Mouse (Mus musculus) lung, postnatal 4 days (tissue): ENCODE results near the gene 2010109A12Rik.

Source experiments
- DNase-seq, 2 experiments: peaks; one replicate each; pipeline ENCODE4 v3.0.0; 2021

Gene 2010109A12Rik

DNA sequence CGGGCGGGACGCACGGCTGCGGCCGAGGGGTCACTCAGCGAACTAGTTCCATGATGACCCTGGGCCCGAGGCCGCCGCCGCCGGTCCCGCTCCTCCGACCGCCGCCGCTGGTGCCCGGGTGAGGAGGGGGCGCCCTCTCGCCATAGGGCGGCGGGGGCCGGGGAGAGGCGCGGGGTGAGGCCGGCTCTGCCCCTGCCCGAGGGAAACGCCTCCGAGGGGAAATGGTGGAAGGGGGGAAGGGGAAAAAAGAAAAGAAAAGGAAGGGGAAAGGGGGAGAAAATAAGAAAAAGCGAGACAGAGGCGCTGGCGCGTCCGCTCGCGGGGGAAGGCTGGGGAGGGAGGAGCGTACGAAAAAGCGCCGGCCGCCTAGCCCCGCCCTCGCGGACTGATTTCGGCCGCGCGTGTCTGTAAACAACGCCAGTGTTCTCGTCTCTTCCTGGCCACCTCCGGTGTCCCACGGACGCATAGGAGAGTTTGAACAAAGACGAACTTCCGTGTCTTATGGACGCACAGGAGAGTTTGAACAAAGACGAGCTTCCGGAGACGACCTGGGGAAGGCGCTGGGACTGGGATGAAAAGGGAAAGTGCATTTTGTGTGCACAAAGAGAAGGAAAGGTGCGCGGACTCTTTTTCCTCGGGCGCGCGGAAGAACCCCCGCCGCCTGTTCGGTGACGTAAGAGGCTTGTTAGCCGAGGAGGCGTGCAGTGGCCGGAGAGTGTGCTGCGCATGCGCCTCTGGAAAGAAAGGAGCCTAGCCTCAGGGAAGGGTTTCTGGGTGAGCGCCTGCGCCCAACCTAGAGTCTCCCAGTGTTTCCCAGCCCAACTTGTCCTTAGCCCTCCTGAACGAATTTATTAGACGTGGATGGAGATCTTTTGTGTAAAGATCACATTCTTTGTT, at the start of gene 2010109A12Rik, which contains the start of gene Ccni:
TSS of gene 2010109A12Rik (plus strand) at position 410 of the 897 bp plus-strand sequence.
TSS of gene Ccni (minus strand) at position 387 of the 897 bp plus-strand sequence.
- DNase-seq: peak; percentile 97 to 98

DNA sequence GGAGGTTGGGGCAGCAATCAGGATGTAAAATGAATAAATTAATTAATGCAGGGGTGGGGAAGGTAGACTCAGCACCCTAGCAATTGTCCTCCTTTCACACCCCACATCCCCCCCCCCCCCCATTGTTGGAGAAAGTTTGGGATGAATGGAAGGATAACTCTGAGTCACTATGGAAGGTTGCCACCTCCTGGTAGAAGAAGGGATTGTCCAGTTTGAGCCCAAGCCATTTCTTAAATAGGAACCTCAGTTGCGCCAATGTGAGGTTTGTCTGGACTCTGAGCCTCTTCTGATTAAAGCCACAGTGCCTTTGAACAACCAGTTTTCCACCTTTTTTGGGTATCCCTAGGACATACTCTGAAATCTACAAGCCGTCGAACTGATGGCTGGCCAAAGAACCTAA, 42.8 kb upstream of the 2010109A12Rik start:
- DNase-seq: peak in 1 of 2 experiments; percentile 71

- DNase-seq: no peak
Measured at GRCm38 (mm10) chr5:93167919-93168516, 38.3 kb upstream of the 2010109A12Rik start.

DNA sequence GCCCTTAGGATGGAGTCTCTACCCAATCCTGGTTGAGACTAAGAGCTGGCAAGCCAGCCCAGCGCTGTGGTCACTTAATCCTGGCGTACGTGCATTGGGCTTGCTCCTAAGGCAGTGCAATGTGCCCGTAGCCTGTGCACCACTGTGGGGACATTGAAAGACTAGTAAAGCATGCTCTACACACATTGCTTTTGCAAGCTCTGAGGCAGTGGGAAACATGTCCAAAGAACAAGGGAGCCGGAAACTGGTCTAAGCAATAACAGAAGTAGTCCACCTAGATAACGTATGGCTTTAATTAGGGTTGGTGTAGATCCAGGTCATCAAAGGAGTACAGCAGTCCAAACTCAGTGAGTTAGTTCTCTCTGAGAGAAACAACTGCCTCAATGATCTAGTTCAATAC, 37.7 kb upstream of the 2010109A12Rik start:
- DNase-seq: no peak

DNA sequence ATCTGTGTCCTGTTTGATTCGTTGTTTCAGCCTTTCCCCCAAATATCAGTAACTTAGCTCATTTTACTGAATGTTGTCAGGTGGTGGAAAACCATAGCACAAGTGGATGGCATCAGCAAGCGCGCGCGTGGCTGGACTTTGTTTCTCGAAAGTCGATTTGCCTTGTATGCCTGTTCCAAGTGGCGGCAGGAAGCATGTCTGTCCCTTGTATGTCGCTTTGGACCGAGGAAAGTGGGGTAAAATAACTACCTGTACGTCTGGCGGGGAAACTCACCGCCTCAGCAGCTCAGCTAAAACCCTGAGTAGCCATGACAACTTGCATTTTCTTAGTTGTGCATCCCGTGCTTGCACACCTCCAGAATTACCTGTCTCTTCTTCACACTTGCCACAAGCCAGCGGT, 34.9 kb upstream of the 2010109A12Rik start:
- no peak for DNase-seq

GRCm38 (mm10) chr5:93172536-93172935, 33.8 kb upstream of the 2010109A12Rik start:
- no peak for DNase-seq

GRCm38 (mm10) chr5:93174675-93175074, 31.6 kb upstream of the 2010109A12Rik start:
- DNase-seq: no peak

DNA sequence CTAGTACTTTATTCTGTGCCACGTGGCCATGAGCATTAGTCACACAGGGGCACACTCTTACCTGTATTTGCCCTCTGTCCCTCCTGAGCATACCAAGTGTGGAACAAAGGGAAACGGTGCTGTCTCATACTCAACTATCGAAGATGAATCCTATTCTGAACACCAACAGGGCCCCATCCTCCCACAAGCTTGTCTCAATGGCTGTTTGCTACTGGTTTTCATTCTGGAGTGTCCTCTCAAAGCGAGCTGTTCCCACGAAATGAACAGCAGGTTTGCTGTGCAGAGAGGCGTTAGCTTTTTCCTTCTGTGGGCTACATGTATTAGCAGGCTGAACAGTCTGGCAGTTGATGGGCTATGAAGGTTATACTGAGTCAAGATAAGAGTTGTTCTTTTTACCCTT, 27.7 kb upstream of the 2010109A12Rik start:
- no peak for DNase-seq

- peak in 1 of 2 experiments; percentile 32 for DNase-seq
Measured at GRCm38 (mm10) chr5:93180252-93180651, 26.1 kb upstream of the 2010109A12Rik start.

DNA sequence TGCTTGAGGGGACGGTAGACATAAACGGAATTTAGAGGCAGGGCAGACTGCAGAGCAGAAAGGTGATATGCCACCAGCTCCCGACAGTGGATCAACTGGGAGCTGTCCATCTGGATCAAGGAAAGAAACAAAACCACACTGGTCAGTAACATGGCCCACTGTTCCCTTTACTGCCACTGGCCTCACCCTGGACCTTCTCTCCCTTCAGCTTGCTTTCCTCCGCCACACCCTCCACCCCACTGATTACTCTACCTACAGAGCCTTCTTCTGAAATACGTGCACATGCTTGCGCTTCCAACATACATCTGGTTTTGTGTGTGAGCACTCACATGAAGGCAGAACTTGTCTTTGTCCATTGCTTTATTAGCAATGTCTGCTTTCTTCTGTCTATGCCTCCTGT, 23.0 kb upstream of the 2010109A12Rik start:
- no peak for DNase-seq

DNA sequence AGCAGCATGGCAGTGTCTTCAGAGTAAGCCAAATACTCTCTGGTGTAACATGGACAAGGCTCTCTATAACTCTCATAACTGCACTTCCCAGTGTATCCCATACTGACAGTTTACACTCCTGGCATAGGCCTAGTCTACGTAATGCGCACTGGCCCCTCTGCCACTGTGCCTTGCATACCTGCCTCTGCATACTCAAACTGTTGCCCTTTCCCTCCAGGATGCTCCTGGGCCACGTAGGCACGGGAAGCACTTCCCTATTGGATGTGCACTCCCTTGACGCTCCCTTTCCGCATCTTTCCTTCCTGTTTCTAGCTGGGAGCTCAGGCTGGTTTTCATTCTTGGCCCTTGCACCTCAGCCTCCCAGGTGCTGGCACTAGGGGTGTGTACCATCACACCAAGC, 21.8 kb upstream of the 2010109A12Rik start:
- no peak for DNase-seq

GRCm38 (mm10) chr5:93189607-93190006, 16.7 kb upstream of the 2010109A12Rik start:
- no peak for DNase-seq

DNA sequence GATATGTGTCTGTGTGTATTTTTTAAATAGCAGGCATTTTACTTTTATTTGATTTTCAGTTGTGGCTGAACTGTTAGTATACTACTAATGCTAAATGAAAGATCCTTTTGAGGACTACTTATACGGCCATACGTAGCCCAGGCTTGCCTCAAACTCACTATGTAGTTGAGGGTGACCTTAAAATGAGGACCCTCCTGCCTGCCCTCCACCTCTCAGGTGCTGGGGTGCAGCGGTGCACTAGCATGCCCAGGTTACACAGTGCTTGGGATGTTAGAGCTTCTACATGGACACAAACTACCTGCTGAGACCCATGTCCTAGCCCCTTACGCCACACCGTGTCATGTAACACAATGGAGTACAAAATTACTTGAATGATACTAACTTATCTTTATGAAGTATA, 15.9 kb upstream of the 2010109A12Rik start:
- DNase-seq: no peak

DNA sequence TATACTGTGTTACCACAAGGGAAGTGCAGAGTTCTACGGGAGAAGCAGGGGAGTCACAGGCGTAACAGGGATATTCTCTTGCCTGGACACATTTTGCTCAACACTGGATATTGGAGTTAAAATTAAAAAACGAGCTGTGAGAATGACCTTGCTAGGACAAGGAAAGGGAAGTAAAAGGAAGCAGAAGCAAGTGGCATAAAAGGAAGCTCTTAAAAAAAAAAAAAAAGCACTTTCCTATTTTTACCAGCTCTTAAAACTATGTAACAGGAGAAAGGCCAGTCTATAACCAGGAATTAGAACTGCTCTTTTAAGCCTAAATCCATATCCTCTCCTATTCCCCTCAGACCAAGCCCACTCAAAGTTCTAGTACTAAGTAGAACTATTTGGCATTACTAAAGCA, 8.1 kb upstream of the 2010109A12Rik start:
- no peak for DNase-seq

GRCm38 (mm10) chr5:93201181-93201580, 5.1 kb upstream of the 2010109A12Rik start:
- no peak for DNase-seq

GRCm38 (mm10) chr5:93205371-93206108, 778 bp upstream of the 2010109A12Rik start:
- peak; percentile 68 to 75 for DNase-seq

- DNase-seq: peak; percentile 48 to 49
Measured at GRCm38 (mm10) chr5:93207006-93207348, 659 bp downstream of the 2010109A12Rik start.

DNA sequence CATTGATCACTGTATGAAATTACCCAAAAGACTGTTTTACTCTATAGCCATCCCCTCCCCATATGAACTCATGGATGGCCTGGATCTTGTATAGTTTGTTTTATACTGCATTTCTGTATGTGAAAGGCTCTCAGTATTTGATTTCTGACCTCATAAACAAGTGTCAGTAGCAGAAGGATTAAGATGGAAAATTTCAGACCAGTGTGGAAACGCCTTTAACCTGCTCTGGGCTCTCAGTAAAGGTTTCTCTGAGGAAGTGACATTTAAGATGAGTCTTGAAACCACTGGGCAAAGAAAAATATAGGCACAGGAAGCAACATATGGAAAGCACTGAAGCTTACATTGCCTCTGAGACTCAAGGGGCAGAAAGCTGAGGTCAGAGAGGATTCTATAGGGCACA, 1.2 kb downstream of the 2010109A12Rik start:
- DNase-seq: no peak

- DNase-seq: no peak
Measured at GRCm38 (mm10) chr5:93218375-93218774, 12.1 kb downstream of the 2010109A12Rik start.

- DNase-seq: peak; percentile 40 to 53
Measured at GRCm38 (mm10) chr5:93221661-93222060, 15.3 kb downstream of the 2010109A12Rik start.

- no peak for DNase-seq
Measured at GRCm38 (mm10) chr5:93224549-93224948, 18.2 kb downstream of the 2010109A12Rik start.

DNA sequence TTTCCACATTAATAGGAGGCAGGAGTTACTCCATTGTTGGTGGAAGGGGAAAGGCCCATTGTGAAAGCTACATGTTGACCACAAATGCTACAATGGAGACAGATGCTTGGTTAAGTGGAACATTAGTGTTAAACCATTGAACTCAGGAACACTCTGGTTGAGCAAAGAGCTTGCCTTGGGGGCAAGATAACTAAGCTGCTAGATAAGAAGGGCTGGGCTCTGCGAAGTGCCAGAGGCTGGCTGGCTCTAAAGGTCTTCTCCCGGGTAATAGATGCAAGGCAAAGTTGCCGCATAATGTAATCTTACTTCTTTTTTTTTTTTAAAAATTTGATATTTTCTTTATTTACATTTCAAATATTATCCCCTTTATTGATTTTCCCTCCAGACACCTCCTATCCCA, 20.8 kb downstream of the 2010109A12Rik start:
- DNase-seq: no peak

- no peak for DNase-seq
Measured at GRCm38 (mm10) chr5:93229527-93229926, 23.2 kb downstream of the 2010109A12Rik start.
